Mouse (Mus musculus): Measurements from ENCODE around the gene C1qtnf2.

DNA sequence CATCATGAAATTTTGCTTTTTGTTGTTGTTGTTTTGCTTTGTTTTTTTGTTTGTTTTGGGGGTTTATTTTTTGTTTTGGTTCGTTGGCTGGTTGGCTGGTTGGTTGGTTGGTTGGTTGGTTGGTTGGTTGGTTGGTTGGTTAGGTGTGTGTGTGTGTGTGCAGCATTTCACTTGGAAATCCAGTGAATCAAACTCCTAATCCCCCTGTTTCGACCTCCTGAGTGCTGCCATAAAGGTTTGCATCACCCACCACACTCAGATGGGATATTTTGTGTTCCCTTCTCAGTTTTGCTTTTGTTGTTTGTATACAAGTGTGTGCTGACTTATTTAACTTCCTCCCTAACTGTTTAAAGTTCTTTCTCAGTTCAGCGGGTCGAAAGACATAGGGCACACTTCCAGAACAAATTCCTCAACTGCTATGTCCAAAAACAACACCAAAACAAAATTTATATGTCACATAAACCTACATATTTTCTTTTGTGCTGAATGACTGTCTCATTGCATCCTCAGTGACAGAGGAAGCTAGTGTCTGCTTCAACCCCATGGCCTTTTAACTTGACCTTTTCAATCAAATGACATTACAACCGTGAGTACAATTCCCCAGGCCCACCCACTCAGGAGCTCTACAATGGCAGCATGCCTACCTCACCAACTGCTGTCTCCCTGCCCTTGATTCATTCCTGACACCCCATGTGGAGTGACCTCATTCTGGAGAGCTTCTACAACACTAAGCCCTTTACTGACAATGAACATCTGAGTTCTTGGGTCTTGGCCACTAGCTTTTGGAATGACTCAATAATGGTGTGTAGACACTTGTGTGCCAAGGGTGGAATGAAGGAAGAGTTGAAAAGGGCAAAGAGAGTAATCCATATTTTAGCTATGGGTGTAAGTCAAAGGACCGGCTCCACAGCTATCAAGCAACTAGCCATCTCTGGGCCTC lies 2.9 kb upstream of the C1qtnf2 start:
- TF ChIP-seq CTCF (IDR thresholded peaks at IDR 0.05; ENCODE audit: low read depth, low read length) (no peak), POLR2A (IDR thresholded peaks at IDR 0.05; ENCODE audit: insufficient read depth, low read length) (no peak)

Measured in ES-Bruce4 (cell line).